Mouse (Mus musculus) heart, embryonic 16.5 days (tissue): ENCODE measurements at regions not wholly inside any gene's neighbourhood (a gene's known extent, or its start where the extent isn't known, plus 50 kb on each side); places are given as distances from the start of the nearest gene placed in this dataset.

Experiments used
- ATAC-seq: fragments of 200-750 bp; cut with Nextera tagmentation; replicated peaks from 2 replicates; pipeline ENCODE4 v1.8.0; 2017; ENCODE audit warnings: moderate number of reproducible peaks; ENCODE audit not compliant: insufficient read depth, low FRiP score; ENCODE audit errors: extremely low read depth
- H3K27ac ChIP-seq: fragments of 300-500 bp; sonication (generic); 2 replicates; pipeline ENCODE4 v1.5.1; 2014; ENCODE audit warnings: mild to moderate bottlenecking, low read length, control low read depth, moderate library complexity
- H3K27me3 ChIP-seq: fragments of 300-500 bp; sonication (generic); 2 replicates; pipeline ENCODE4 v1.6.1; 2014; ENCODE audit warnings: low read length, mixed read lengths; ENCODE audit not compliant: control insufficient read depth, insufficient read depth
- H3K36me3 ChIP-seq: fragments of 300-500 bp; sonication (generic); 2 replicates; pipeline ENCODE4 v1.6.1; 2014; ENCODE audit not compliant: control insufficient read depth, insufficient read depth
- H3K4me1 ChIP-seq: fragments of 300-500 bp; sonication (generic); 2 replicates; pipeline ENCODE4 v1.6.1; 2014; ENCODE audit warnings: low read length, mixed read lengths; ENCODE audit not compliant: control insufficient read depth, insufficient read depth
- H3K4me2 ChIP-seq: fragments of 300-500 bp; sonication (generic); 2 replicates; pipeline ENCODE4 v1.6.1; 2014; ENCODE audit warnings: low read depth, mild to moderate bottlenecking, control low read depth, low read length
- H3K4me3 ChIP-seq: fragments of 300-500 bp; sonication (generic); 2 replicates; pipeline ENCODE4 v1.5.1; 2014; ENCODE audit warnings: mild to moderate bottlenecking, control low read depth, low read length
- H3K9ac ChIP-seq: fragments of 300-500 bp; sonication (generic); 2 replicates; pipeline ENCODE4 v1.6.1; 2014; ENCODE audit warnings: low read length, control low read depth
- H3K9me3 ChIP-seq: fragments of 300-500 bp; sonication (generic); replicated peaks from 2 replicates; pipeline ENCODE4 v1.6.1; 2016; ENCODE audit warnings: low read length; ENCODE audit not compliant: control insufficient read depth
- WGBS: fragments of 180-500 bp; shearing (Covaris S2); extraction: QIAGEN DNeasy Blood & Tissue Kit; methylation state at CpG from one replicate; pipeline ENCODE4 v1.1.7; 2014; 5-methylcytosine and 5-hydroxymethylcytosine counted together

DNA sequence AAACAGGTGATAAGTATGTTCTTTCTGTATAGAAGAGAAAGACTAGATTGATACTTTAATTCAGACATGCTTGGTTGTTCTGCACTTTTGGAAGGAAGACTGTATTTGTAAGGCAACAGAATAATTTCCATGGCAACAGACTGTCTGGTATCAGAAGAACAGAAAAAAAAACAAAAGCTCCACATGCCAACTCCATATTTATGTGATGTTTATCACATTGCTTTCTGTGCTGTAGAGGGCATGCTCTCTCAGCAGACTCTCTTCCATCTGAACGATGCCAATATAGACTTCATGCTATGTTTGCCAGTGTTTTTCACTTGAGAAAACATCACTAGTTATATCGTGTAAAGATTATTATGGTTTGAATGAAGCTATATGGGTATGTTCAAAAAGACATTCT lies 1333.5 kb downstream of the Gsdmc2 start:
- WGBS: 81% methylated on average over 2 of the region's 2 CpGs
- Histone ChIP-seq H3K4me1 (peaks cover 7% of the 10 kb centered on the region), H3K27ac (no peak overlapping the region), H3K4me2 (no peak overlapping the region), H3K9me3 (no peaks in the 10 kb centered on the region), H3K27me3 (no peaks in the 10 kb centered on the region), H3K4me3 (no peak overlapping the region), H3K36me3 (no peaks in the 10 kb centered on the region), H3K9ac (no peak overlapping the region)
- no peak for ATAC-seq

- H3K27me3 ChIP-seq: no peaks in the 10 kb centered on the region
- no peak overlapping the region for H3K4me2 ChIP-seq
- WGBS: 75% methylated on average over 3 of the region's 3 CpGs
- H3K4me3 ChIP-seq: no peak overlapping the region
- peaks cover 7% of the 10 kb centered on the region for H3K4me1 ChIP-seq
- H3K9ac ChIP-seq: no peak overlapping the region
- ATAC-seq: no peak
- no peaks in the 10 kb centered on the region for H3K9me3 ChIP-seq
- H3K27ac ChIP-seq: no peak overlapping the region
- H3K36me3 ChIP-seq: no peaks in the 10 kb centered on the region
Measured at GRCm38 (mm10) chr15:62503866-62504265, 1341.1 kb downstream of the Gsdmc2 start.

GRCm38 (mm10) chr15:62500966-62501365 lies 1344.0 kb downstream of the Gsdmc2 start:
- WGBS: 52% methylated on average over 4 of the region's 4 CpGs
- ATAC-seq: peak; percentile 41; the same call in 1 of the 2 replicates
- H3K4me3 ChIP-seq: no peak overlapping the region

DNA sequence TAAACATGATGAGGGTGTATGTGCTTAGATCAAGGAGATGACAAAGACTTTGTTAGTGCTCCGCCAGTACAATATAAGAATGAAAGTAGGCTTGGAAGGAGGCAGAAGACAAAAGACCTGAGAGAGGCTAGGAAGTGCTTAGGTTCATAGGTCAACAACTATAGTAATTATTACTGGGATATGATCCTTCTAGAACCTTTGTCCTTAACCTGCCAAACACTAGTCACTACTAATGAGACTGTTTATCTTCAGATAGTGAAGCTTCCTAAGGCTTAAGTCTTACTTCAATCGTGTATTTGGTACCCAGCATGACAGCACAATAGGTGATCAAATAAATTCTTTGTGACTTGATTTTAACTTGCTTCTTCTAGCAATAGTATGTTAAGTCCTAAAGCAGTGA lies 1344.5 kb downstream of the Gsdmc2 start:
- H3K4me2 ChIP-seq: no peak overlapping the region

More at GRCm38 (mm10) chr15:62500966-62501365, 1344.0 kb downstream of the Gsdmc2 start:
- H3K4me1 ChIP-seq: peaks cover 10% of the 10 kb centered on the region
- H3K9me3 ChIP-seq: no peaks in the 10 kb centered on the region
- H3K4me2 ChIP-seq: no peak overlapping the region
- H3K36me3 ChIP-seq: no peaks in the 10 kb centered on the region
- no peak overlapping the region for H3K9ac ChIP-seq
- H3K27me3 ChIP-seq: no peaks in the 10 kb centered on the region
- H3K27ac ChIP-seq: no peak overlapping the region

DNA sequence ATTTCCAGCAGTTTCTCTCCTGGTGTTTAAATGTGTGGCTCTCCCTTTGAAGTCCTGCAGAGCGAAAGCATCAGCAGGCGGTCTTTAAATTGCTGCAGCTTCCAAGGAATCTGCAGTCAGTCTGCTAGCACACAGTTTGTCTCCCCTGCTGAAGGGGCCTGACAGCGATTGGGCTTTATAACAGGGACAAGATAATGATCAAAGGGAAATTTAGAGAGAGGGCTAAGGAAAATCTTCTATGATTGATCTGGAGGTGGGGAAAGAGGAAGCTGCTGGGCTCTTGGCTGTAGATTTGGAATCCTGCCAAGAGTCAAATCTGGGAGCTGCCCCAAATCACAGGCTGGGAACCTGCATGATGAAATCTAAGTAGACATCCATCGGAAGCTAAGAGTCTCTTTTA lies 1348.8 kb downstream of the Gsdmc2 start:
- H3K27me3 ChIP-seq: no peaks in the 10 kb centered on the region
- no peak overlapping the region for H3K27ac ChIP-seq
- H3K4me1 ChIP-seq: peaks cover 8% of the 10 kb centered on the region
- H3K36me3 ChIP-seq: no peaks in the 10 kb centered on the region
- H3K4me3 ChIP-seq: no peak overlapping the region
- ATAC-seq: no peak
- WGBS: 24% methylated on average over 4 of the region's 4 CpGs
- no peak overlapping the region for H3K9ac ChIP-seq
- no peak overlapping the region; the same call in 1 of the 2 replicates for H3K4me2 ChIP-seq
- no peaks in the 10 kb centered on the region for H3K9me3 ChIP-seq

More for the DNA sequence above, 1344.5 kb downstream of the Gsdmc2 start:
- 66% methylated on average over 2 of the region's 2 CpGs for WGBS
- no peak overlapping the region for H3K9ac ChIP-seq
- H3K4me1 ChIP-seq: peaks cover 10% of the 10 kb centered on the region
- H3K36me3 ChIP-seq: no peaks in the 10 kb centered on the region
- ATAC-seq: no peak
- H3K4me3 ChIP-seq: no peak overlapping the region
- no peaks in the 10 kb centered on the region for H3K27me3 ChIP-seq
- H3K27ac ChIP-seq: no peak overlapping the region
- H3K9me3 ChIP-seq: no peaks in the 10 kb centered on the region

GRCm38 (mm10) chr15:62492350-62492749 lies 1352.6 kb downstream of the Gsdmc2 start:
- Histone ChIP-seq H3K9ac (no peak overlapping the region), H3K9me3 (no peaks in the 10 kb centered on the region), H3K27me3 (no peaks in the 10 kb centered on the region), H3K4me2 (no peak overlapping the region), H3K36me3 (no peaks in the 10 kb centered on the region), H3K4me1 (peaks cover 7% of the 10 kb centered on the region; the same call in 1 of the 2 replicates), H3K27ac (no peak overlapping the region), H3K4me3 (no peak overlapping the region)
- WGBS: 62% methylated on average over 3 of the region's 3 CpGs
- ATAC-seq: no peak

- 58% methylated on average over 2 of the region's 2 CpGs for WGBS
- Histone ChIP-seq H3K9me3 (no peaks in the 10 kb centered on the region), H3K36me3 (no peaks in the 10 kb centered on the region), H3K4me2 (no peak overlapping the region), H3K4me1 (peaks cover 3% of the 10 kb centered on the region; the same call in 1 of the 2 replicates), H3K27ac (no peak overlapping the region), H3K27me3 (no peaks in the 10 kb centered on the region), H3K9ac (no peak overlapping the region), H3K4me3 (no peak overlapping the region)
- no peak for ATAC-seq
Measured at GRCm38 (mm10) chr15:62490548-62490947, 1354.4 kb downstream of the Gsdmc2 start.

GRCm38 (mm10) chr15:62486540-62486939 lies 1358.4 kb downstream of the Gsdmc2 start:
- Histone ChIP-seq H3K4me2 (no peak overlapping the region), H3K4me1 (peaks cover 3% of the 10 kb centered on the region; the same call in 1 of the 2 replicates), H3K9me3 (no peaks in the 10 kb centered on the region), H3K36me3 (no peaks in the 10 kb centered on the region), H3K27me3 (no peaks in the 10 kb centered on the region), H3K9ac (no peak overlapping the region), H3K4me3 (no peak overlapping the region), H3K27ac (no peak overlapping the region)
- WGBS: 76% methylated on average over 6 of the region's 6 CpGs
- no peak for ATAC-seq

DNA sequence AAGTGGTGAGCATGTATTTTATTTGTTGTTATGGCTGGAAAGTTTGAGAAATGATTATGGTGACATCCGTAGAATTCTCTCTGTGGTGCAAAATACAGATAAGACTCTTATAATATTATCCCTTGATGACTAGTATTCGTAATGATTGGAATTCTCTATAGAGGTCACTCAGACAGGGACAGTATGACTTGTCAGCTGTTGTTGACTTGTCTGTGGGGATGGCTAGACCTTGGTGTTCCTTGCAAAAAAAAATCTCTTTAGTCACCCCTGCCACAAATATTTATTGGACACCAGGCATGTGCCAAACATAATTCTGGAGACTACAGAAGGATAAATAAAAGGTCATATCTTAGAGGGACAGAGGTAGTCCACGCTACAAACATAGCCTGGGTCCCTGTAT lies 1360.6 kb downstream of the Gsdmc2 start:
- no peak for ATAC-seq
- Histone ChIP-seq H3K4me3 (no peak overlapping the region), H3K4me2 (no peak overlapping the region), H3K9me3 (no peaks in the 10 kb centered on the region), H3K9ac (no peak overlapping the region), H3K4me1 (peaks cover 3% of the 10 kb centered on the region; the same call in 1 of the 2 replicates), H3K27me3 (no peaks in the 10 kb centered on the region), H3K27ac (no peak overlapping the region), H3K36me3 (no peaks in the 10 kb centered on the region)
- WGBS: 72% methylated on average over 3 of the region's 3 CpGs
